Mouse (Mus musculus): ENCODE measurements around the gene Crip1.

DNA sequence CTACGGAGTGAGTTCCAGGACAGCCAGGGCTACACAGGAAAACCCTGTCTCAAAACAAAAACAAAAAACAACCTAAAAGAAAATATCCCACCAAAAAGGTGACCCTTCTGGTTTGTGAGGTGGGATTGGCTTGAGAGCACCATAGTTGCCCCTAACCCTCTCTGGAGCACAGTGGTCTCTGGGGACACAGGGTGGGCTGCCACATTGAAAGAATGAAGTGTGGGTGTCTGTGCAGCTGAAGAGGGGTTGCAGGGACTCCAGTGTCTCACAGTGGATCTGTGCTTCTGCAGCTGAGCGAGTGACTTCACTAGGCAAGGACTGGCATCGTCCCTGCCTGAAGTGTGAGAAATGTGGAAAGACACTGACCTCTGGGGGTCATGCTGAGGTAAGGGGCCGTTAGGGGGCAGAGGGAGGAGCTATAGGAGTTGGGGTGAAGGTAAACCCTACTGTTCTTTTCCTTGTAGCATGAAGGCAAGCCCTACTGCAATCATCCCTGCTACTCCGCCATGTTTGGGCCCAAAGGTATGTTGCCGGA, 6.9 kb downstream of the Crip1 start:
- TF ChIP-seq POLR2A (IDR thresholded peaks at IDR 0.05; ENCODE audit: borderline replicate concordance, insufficient read depth, low read length) = no peak
- TF ChIP-seq CTCF (IDR thresholded peaks at IDR 0.05; ENCODE audit: borderline replicate concordance, insufficient read depth, low read depth, low read length) = no peak
